Mouse (Mus musculus) liver, adult 2 months (tissue): ENCODE measurements at regions not wholly inside any gene's neighbourhood (a gene's known extent, or its start where the extent isn't known, plus 50 kb on each side); places are given as distances from the start of the nearest gene placed in this dataset.

Experiments used
- CTCF ChIP-seq: fragments of 200-500 bp; IDR thresholded peaks from 2 replicates; pipeline ENCODE4 v1.5.1; 2011; ENCODE audit warnings: low read depth, low read length, control low read depth
- POLR2A ChIP-seq: fragments of 200-500 bp; IDR thresholded peaks from 2 replicates; pipeline ENCODE4 v1.6.1; 2011; ENCODE audit warnings: low read length, control low read depth; ENCODE audit not compliant: insufficient read depth; ENCODE audit errors: extremely low read depth

DNA sequence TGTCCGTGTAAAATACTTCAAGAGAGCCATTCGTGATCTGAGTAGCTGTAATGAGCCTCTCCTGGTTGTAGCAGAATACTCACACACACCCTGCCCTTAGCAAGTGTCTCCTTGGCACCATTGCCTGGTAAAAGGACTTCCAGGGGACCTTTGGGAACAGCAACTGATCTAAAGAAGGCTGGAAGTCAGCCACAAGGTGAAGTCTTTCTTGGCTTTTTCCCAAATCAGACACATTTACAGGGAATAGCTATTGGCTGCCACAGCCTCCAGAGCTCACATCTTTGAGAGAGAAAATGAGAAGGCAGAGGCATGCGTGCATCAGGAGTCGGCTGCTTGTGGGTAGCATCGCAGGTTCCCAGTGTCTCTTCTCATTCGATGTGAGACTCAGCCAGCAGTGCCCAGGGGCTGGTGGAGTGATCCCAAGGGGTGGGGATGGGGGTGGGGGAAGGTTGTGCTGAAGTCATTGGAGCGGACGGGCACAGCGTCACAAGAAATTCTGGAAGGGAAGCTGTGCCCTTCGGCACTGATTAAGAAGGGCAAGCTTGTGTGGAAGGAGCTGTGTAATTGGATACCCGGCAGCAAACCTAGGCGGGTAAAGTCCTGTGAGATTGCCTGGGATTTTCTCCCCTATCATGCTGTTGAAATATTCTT lies 128.3 kb downstream of the Pten start:
- TF ChIP-seq POLR2A (no peak), CTCF (no peak)
